Mouse (Mus musculus): ENCODE data around the gene Slc35f6. TPM values are rescaled to one million over a fixed set of nuclear protein-coding genes. Genes with fewer than 3 reads are reported as not detected.
A peak's percentile ranks its signal among the peaks of the same experiment; 100 is the strongest.

The Slc35f6 gene
- total RNA-seq (2017) = 22.1 to 43.5 TPM (median 25.4 TPM) in 3 replicates

DNA sequence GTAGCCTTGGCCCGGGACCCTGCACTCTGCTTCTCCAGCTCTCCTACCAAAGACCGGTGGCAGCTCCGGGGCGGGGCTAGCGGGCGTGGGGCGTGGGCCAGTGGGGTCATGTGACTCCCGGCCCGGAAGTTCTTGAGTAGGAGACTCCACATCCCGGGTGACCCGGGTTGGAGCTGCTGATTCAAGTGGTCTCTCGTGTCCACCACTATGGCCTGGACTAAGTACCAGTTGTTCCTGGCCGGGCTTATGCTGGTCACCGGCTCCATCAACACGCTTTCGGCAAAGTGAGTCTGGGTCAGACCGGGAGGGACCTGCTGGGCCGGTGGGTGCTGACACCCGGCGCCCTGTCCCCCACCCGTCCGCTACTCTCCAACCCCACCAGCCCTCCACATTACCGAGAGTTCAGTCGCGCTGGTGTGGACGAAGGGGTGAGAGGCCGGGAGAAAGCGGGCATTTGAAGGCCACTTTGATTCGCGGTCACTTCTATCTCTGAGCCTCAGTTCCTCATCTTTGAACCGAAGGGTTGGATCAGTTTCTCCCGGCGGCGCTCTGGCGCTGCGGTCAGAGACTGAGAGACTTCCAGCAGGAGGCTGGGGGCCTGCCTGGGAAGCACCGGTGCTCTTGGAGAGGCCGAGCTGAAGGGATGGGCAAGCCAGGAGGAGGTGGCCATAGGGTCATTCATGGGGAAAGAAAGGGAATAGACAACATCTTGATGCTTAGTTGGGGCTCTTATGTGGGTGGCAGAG is at the start of gene Slc35f6:
Gene Slc35f6 (plus strand): TSS at position 119 of the 746 bp plus-strand sequence.
- ATAC-seq (replicated peaks; ENCODE audit: insufficient number of reproducible peaks, low FRiP score, low TSS enrichment, poor library complexity, severe bottlenecking) = peak; percentile 74

DNA sequence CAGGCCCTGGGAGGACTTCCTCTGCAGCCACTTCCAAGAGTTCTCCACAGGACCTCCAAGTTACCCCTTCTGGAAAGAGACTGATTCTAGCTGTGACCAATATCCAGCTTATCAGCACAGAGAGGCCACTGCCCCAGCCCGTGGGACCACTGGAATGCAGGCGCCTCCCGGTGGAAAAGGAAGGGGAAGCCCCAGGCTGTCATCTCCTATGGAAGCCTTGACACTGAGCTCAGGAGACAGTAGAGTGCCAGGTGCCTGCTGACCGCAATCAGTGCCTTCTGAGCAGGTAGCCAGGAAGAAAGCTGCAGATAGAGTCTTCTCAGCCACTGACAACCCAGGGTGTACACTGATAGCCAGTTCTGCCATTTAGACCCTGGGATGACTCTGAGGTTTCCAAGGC is 46.3 kb upstream of the Slc35f6 start:
- ATAC-seq (replicated peaks; ENCODE audit: insufficient number of reproducible peaks, low FRiP score, low TSS enrichment, poor library complexity, severe bottlenecking) = no peak

DNA sequence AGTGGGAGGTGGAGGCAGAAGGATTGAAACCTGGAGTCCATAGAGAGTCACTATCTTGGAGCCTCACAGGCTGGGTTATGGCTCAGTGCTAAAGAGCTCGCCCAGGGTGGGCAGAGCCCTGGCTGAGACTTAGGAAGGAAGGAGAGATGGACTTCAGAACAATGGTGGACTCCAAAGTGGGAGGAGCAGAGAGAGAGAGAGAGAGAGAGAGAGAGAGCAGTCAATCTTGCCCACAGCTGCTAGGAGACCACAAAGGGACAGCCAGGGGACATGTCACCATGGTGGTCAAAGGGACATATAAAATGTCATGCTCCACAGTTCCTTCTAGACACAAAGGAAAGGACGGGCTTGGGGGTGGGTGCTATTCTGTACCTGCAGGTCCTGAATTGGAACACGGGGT is 44.5 kb upstream of the Slc35f6 start:
- ATAC-seq (replicated peaks; ENCODE audit: insufficient number of reproducible peaks, low FRiP score, low TSS enrichment, poor library complexity, severe bottlenecking) = no peak

DNA sequence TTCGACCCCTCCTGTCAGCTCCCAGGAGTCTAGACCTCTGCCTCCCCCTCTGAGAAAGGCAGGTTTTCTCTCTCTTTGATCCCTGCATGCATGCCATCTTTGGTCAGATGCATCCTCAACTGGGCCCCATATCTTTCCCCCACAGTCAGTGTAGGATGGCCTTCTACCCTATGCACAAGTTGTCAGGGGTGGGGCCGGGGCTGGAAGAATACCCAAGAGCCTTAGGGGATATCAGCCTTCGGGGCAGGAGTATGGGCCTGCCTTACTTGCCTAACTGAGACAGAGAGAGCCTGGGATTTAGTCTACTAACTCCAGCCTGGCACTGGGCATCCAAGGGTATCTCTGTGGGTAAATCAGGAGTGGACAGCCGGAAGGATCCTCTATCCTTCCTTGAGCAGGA is 43.8 kb upstream of the Slc35f6 start:
- ATAC-seq (replicated peaks; ENCODE audit: insufficient number of reproducible peaks, low FRiP score, low TSS enrichment, poor library complexity, severe bottlenecking) = no peak

DNA sequence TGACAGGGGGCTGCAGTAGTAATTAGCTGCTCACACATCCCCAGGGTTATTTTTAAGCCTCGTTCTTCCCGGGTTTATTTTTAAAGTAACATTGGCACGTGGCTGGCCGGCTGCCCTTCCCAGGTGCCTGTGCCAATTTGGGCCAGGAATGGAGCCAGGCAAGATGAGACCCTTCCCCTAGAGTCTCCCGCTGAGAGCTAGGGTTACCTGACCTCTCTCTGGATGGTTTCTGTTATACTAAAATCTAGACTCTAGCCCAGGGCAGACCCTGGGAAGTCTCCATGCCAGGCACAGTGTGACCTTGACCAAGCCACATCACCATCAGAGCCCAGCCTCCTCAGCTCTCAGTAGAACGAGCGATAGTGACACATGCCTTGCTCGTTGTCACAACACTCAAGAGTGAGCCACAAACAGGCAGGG is 43.0 kb upstream of the Slc35f6 start:
- ATAC-seq (replicated peaks; ENCODE audit: insufficient number of reproducible peaks, low FRiP score, low TSS enrichment, poor library complexity, severe bottlenecking) = no peak

DNA sequence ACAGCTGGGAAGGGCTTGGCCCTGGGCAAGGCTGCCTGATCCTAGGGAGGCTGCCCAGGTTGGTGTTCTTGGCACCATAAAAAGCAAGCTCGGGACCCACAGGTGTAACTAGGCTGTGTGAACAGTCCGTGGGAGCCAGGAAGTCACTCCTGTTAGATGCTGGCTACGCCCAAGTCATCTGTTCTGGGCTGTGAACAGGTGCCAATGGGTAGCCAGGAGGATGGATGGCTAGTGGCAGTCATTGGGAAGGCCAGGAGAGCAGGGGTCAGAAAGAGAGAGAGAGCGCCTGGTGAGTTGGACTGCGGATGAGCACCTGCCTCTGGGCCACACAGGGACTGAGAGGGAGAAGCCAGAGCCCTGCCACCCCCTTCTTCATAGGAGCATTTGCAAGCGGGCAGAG is 42.1 kb upstream of the Slc35f6 start:
- no peak for ATAC-seq (replicated peaks; ENCODE audit: insufficient number of reproducible peaks, low FRiP score, low TSS enrichment, poor library complexity, severe bottlenecking)

DNA sequence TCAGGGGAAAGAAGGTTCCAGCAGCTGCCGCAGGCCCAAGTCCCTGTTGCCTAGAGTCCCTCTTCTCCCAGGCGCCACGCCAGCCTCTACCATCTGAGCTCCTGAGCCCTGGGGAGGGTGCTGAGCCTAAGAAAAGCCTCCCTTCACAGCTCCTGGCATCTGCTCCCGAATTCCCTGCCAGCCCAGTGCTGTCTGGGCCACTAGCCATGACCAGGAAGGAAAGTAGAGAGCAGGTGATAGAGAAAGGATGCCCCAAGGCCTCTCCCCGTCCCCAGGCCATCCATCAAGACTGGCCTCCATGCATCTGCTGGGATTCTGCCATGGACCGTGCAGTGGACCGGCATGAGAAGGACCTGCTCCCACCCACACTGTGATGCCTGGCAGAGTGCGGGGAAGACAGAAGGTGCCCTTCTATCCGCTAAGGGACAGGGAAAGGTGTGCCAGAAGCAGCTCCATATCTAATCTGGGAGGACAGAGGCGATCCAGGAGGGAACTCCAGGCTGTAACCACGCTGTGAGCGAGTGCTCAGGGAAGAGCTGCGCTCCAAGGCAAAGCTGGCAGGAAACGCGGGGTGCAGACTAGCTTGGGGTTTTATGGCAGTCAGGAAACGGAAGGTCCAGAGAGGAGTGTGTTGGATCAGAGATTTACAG is 41.2 kb upstream of the Slc35f6 start:
- no peak for ATAC-seq (replicated peaks; ENCODE audit: insufficient number of reproducible peaks, low FRiP score, low TSS enrichment, poor library complexity, severe bottlenecking)

DNA sequence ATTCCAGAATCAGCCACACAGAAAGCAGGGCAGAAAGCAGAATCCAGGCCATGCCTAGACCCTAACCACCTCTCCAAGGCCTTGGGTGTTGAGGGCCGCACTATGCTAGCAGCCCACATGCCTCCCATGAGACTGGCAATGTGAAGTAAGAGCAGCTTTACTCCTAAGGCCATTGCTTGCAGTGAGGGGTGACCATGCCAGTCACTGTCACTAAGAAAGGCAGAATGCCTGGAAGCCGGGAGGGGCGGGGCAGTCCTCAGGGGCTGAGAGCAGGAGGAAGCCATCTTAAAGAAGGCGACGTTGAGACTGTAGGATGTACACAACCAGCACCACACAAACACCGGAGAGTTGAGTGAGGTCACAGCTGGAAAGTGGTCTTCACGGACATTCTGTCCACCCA is 38.6 kb upstream of the Slc35f6 start:
- ATAC-seq (replicated peaks; ENCODE audit: insufficient number of reproducible peaks, low FRiP score, low TSS enrichment, poor library complexity, severe bottlenecking) = no peak

DNA sequence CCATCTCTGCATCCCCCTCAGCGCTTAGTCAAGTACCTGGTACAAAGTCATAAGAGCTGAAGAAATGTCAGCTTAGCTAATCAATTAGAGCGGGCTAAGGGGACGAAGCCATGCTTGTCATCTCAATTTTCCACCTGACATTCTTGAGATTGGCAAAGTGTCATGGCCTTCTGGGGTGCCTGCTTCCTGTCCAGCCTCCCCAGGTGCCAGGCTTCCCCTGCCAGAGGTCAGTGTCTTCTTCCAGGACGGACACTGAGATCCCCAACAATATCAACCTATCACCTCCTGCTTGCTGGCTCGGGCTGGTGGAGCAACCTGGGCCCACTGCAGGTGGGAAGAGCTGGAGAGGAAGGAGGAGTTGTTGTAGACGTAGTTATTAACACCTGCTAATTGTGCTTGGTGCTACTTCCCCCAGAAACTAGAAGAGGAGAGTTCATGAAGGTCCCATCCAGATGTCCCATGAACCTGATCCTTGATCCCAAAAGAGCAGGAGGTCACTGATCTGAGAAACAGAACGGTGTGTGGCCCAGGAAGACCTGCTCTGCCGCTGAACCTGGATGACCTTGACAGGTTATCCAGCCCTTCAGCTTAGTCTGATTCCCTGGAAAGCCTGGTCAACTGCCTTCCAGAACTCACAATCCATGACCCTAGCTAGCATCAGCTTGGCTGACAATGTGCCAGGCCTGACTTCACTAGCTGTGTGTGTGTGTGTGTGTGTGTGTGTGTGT is 37.7 kb upstream of the Slc35f6 start:
- no peak for ATAC-seq (replicated peaks; ENCODE audit: insufficient number of reproducible peaks, low FRiP score, low TSS enrichment, poor library complexity, severe bottlenecking)

DNA sequence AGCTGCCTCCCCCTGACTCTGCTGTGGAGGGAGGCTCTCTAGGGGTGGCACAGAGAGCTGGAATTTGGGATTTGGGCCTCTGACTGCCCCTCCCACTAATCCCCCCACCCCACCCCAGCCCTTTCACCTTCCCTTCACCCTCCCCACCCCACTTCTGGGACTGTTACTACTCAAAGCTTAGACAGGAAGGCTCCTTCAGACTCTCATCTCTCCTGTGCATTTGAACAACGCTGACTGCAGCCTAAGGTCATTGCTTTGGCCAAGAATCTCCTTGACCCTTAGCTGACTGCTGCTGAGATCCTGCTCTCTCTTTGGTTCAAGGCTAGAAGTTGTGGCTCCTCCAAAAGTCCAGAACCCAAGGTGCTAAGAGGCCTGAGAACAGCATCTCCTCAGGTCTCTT is 36.6 kb upstream of the Slc35f6 start:
- no peak for ATAC-seq (replicated peaks; ENCODE audit: insufficient number of reproducible peaks, low FRiP score, low TSS enrichment, poor library complexity, severe bottlenecking)

DNA sequence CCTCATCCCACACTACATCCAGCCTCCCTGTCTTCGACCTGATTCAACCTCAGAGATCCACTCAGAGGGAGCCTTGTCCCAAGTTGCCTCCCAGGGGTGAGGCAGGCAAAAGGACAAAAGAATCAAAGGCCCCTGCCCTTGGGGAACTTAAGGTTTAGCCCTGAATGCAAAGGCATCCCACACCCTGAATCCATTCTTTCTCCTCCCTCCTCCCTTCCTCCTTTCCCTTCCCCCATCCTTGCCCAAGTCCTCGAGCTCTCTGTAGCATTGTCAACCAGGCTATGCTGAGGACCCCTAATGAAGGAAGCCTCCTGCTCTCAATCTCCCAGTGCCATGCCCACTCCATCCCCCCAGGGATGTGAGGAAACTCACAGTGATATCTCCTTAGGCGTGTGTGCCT is 36.0 kb upstream of the Slc35f6 start:
- ATAC-seq (replicated peaks; ENCODE audit: insufficient number of reproducible peaks, low FRiP score, low TSS enrichment, poor library complexity, severe bottlenecking) = no peak

DNA sequence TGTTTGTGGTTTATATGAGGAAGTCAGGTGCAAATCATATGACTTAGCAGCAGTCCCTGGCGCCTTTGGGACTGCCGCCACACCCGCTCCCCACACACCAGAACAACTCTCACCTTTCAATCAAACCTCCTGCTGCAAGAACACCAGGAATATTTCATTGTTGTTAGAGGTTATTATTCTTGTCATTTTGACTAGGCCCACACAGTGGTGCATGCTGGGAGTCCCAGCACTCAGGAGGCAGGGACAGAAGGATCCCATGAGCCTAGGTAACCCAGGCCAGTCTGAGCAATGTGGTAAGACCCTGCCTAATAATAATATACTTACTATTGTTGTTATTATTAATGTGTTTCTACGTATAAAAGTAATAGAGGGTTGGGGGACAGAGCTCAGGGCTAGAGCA is 35.2 kb upstream of the Slc35f6 start:
- no peak for ATAC-seq (replicated peaks; ENCODE audit: insufficient number of reproducible peaks, low FRiP score, low TSS enrichment, poor library complexity, severe bottlenecking)

DNA sequence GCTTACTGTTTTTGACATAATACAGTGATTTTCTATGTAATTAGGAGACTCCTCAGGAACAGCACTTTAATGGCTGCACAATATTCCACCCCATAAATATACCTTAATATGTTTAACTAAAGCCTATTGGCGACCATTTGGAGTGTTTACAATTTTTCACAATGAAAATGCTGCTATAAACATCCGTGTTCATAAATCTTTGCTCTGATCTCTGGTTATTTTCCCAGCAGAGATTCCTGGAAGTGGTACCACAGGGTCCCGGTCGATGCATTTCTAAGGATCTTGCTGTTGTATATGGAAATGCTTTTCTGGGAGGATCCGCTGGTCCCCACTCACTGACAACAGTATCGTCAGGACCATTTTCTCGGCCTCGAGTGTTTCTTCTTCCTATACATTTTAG is 34.5 kb upstream of the Slc35f6 start:
- no peak for ATAC-seq (replicated peaks; ENCODE audit: insufficient number of reproducible peaks, low FRiP score, low TSS enrichment, poor library complexity, severe bottlenecking)

DNA sequence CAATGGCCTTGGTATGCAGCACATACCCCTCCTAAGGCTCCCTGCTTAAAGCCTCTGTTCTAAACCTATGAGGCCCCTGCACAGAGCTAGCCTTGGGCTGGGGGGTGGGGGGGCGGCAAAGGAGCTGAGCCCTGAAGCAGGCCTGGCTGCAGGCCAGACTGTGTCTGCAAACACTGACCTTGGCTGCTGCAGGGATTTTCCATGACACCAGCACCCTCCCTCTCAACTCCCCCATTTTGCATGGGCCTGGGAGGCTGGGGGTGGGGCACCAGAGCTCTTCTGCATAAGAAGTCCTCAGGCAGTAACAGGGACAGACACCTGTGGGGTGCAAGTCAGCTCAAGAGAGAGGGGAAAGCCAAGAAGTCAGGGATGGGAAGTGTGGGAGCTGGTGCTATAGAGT is 33.5 kb upstream of the Slc35f6 start:
- ATAC-seq (replicated peaks; ENCODE audit: insufficient number of reproducible peaks, low FRiP score, low TSS enrichment, poor library complexity, severe bottlenecking) = no peak

DNA sequence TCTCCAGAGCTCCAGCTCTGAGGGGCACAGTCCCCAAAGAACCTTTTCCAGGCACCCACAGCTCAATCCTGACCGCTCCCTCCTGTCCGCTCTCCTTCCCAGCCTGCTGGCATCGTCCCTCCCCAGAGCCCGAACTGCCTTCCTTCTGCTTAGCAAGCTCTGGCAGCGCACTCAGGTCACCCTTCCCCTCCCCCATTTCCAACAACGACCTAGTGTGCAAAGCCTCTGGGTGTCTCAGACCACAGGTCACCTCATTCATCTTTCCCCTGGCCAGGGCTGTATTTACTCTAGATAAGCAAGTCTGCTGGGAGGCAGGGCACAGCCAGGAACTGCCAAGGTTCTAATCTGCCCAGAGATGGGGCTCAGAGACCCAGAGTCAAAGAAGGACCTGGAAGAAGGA is 32.3 kb upstream of the Slc35f6 start:
- ATAC-seq (replicated peaks; ENCODE audit: insufficient number of reproducible peaks, low FRiP score, low TSS enrichment, poor library complexity, severe bottlenecking) = no peak

DNA sequence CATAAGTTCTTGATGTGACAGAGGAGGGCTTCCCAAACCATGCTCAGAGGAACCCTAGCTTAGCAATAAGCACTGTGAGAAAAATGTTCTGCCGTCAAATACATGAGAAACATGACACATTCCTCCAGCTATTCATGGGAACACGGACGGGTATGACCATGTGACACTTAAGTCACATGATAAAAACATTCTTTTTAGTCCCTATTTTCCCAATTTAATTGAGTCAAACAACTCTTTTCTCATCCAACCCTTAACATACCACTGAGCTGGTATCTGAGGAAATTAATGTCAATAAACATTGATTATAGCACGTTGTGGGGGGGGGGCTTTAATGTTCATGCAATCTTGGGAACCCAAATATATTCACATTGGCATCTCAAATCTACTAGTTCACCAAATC is 31.9 kb upstream of the Slc35f6 start:
- ATAC-seq (replicated peaks; ENCODE audit: insufficient number of reproducible peaks, low FRiP score, low TSS enrichment, poor library complexity, severe bottlenecking) = no peak

DNA sequence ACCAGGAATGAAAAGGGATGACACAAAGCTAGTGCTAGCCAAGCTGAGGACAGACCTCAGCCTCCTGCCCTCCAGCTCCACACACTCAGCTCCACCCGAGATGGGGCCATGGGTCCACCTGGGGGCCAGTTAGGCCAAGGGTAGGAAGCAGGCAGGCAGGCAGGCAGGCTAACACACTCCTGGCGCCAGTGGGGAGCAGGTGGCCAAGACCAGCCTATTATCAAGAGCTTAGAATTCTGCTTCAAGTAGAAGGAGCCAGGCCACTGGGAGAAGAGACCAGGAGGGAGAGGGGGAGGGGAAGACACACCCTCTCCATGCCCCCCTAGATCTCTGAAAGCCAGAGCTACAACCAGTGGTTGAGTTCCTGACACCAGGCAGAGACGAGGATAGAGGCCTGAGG is 31.1 kb upstream of the Slc35f6 start:
- ATAC-seq (replicated peaks; ENCODE audit: insufficient number of reproducible peaks, low FRiP score, low TSS enrichment, poor library complexity, severe bottlenecking) = no peak

DNA sequence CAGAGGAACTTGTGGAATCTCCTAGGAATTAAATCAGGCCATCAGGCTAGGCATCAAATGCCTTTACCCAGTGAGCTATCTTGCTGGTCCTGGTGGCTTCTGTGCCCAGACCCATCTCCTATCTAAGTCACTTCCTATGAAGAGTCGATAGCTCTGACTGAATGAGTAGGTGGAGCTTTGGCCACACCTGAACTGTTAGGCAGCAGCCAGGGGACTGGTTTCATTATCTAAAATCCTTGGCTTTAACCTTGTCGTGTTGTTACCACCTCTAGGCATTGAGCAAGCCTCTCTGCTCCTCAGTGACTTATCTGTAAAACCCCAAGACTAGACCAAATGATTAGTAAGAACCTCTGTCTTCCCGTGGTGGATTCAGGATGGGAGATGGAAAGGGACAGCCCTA is 30.4 kb upstream of the Slc35f6 start:
- no peak for ATAC-seq (replicated peaks; ENCODE audit: insufficient number of reproducible peaks, low FRiP score, low TSS enrichment, poor library complexity, severe bottlenecking)

DNA sequence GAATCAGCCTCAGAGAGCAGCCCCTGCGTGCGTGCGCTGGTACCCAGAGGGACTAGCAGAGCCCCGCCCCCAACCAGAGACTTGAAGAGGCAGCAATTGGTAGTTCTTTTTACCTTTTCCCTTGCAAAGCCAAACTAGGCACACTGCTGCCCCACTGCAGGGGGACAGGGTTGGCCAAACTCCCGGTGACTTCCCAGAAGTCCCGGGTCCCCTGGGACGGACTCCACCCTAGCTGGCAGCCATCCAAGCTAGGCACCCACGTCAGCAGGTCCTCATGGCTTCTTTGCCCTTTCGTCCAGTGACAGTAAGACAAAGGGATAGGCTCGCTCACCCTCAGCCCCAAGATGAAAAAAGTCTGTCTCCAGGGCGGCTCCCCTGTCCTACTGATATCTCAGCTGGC is 29.9 kb upstream of the Slc35f6 start:
- no peak for ATAC-seq (replicated peaks; ENCODE audit: insufficient number of reproducible peaks, low FRiP score, low TSS enrichment, poor library complexity, severe bottlenecking)

All from monocyte, adult 5-6 weeks (primary cell).